10 mouse cellular contexts compared by ENCODE assay signal in genomic region chr1:105660015-105660414, GRCm38 (mm10). TPM values are rescaled to one million over a fixed set of nuclear protein-coding genes. Genes with fewer than 3 reads are reported as not detected.
DNase-seq lines count a peak whose midpoint lies in the region; ATAC-seq and TF ChIP-seq lines count a peak whose summit lies in the region.
"Had no signal": no experiment of that assay in that cellular context is flagged by ENCODE, and none has a peak within 500 bp of the region (broad histone marks: within the 10 kb centered on the region; RNA-seq: fewer than 3 reads in every experiment).

No protein-coding gene starts in this region.

- peak; percentile 83 for TF ChIP-seq RAD21 in CH12.LX (IDR thresholded peaks at IDR 0.05; ENCODE audit: low read depth, low read length)

- no peak overlapping the region for H3K27ac ChIP-seq in CH12.LX (ENCODE audit: insufficient read depth, low read depth)
- H3K27ac ChIP-seq: lung, embryonic 15.5 days; stomach, embryonic 15.5 days had no signal

- peak; percentile 33; the same call in 1 of the 2 replicates for ATAC-seq in megakaryocyte progenitor cell, adult 5-6 weeks (replicated peaks; ENCODE audit: poor library complexity)

- peak; percentile 52 for DNase-seq in adrenal gland, postnatal 10 days
- no peak for DNase-seq in adrenal gland, postnatal 4 days (ENCODE audit: low spot score in 2 of 2)
- peak; percentile 71 for DNase-seq in layer of hippocampus, adult 11-12 months (ENCODE audit: low spot score)
- no peak for DNase-seq in layer of hippocampus, postnatal 36 days
- peak; percentile 70 for DNase-seq in CH12.LX (ENCODE audit: extremely low read depth)
- DNase-seq in embryo, embryonic 10.5 days (ENCODE audit: low spot score): peak; percentile 78
- no peak for DNase-seq in spleen, adult 12 weeks (ENCODE audit: low spot score)

- H3K4me1 ChIP-seq in CH12.LX (ENCODE audit: control insufficient read depth in 1 of 2, insufficient read depth in 2 of 2): peaks cover 0 to 5% of the 10 kb centered on the region in 2 experiments; a peak in 1 of 4 replicates
- H3K4me1 ChIP-seq: lung, embryonic 15.5 days; stomach, embryonic 15.5 days had no signal

- in situ Hi-C loops in CH12.LX (cut with MboI; ENCODE audit: low pct_ligation_motif_present, low pct_unique_long_range_greater_than_20kb, low sequenced_read_pairs): no loop called here

- H3K36me3 ChIP-seq in CH12.LX (replicated peaks in 1 of 2; ENCODE audit: control insufficient read depth in 1 of 2, insufficient read depth in 1 of 2, low read length in 1 of 2): peaks cover 11 to 29% of the 10 kb centered on the region in 2 experiments
- H3K36me3 ChIP-seq: stomach, embryonic 15.5 days had no signal

- no peak for TF ChIP-seq POLR2A in CH12.LX (IDR thresholded peaks at IDR 0.05; ENCODE audit: low read depth, low read length)

- H3K4me2 ChIP-seq in CH12.LX (ENCODE audit: insufficient read depth, low read depth, poor library complexity, severe bottlenecking): no peak overlapping the region
- H3K4me2 ChIP-seq: lung, embryonic 15.5 days; stomach, embryonic 15.5 days had no signal

- no peak overlapping the region for H3K4me3 ChIP-seq in CH12.LX (replicated peaks in 1 of 3; ENCODE audit: low read depth in 2 of 3, low read length in 2 of 3, poor library complexity in 1 of 3)
- H3K4me3 ChIP-seq: lung, embryonic 15.5 days; stomach, embryonic 15.5 days had no signal

- peak; percentile 57 to 87 for TF ChIP-seq CTCF in CH12.LX (conservative IDR thresholded peaks at IDR 0.05 in 1 of 2, IDR thresholded peaks at IDR 0.05 in 1 of 2; ENCODE audit: low read depth in 2 of 2, low read length in 2 of 2)

- no peak for TF ChIP-seq EP300 in CH12.LX (IDR thresholded peaks at IDR 0.05; ENCODE audit: low read length)

- dilution Hi-C loops in CH12.LX (cut with MboI; ENCODE audit: extremely low pct_ligation_motif_present, extremely low pct_unique_long_range_greater_than_20kb, low sequenced_read_pairs): no loop called here

- H3K27me3 ChIP-seq in CH12.LX (replicated peaks): no peaks in the 10 kb centered on the region
- H3K27me3 ChIP-seq: lung, embryonic 15.5 days; stomach, embryonic 15.5 days had no signal

- H3K9me3 ChIP-seq in CH12.LX (replicated peaks; ENCODE audit: low read length): no peaks in the 10 kb centered on the region
- H3K9me3 ChIP-seq: lung, embryonic 15.5 days; stomach, embryonic 15.5 days had no signal

- H3K9ac ChIP-seq in CH12.LX (ENCODE audit: insufficient read depth, low read depth): no peak overlapping the region
- H3K9ac ChIP-seq: lung, embryonic 15.5 days; stomach, embryonic 15.5 days had no signal

- H3K79me2 ChIP-seq in CH12.LX (replicated peaks; ENCODE audit: control insufficient read depth, extremely low read depth, insufficient read depth, poor library complexity, severe bottlenecking): peaks cover 23% of the 10 kb centered on the region

TF ChIP-seq in CH12.LX, 34 proteins besides CTCF, POLR2A, EP300 and RAD21:
- peak; percentile 64 for TF ChIP-seq SMC3 (IDR thresholded peaks at IDR 0.05; ENCODE audit: low read depth, low read length)
- TF ChIP-seq IRF4 (IDR thresholded peaks at IDR 0.05; ENCODE audit: low read depth, low read length): 0 out of 2 replicates have a peak, but pooled peaks have one; percentile 19
- no peak for TF ChIP-seq HCFC1 (IDR thresholded peaks at IDR 0.05; ENCODE audit: low read depth, low read length)
- TF ChIP-seq ETS1 (conservative IDR thresholded peaks at IDR 0.05; ENCODE audit: low read depth, low read length): no peak
- TF ChIP-seq JUND (conservative IDR thresholded peaks at IDR 0.05; ENCODE audit: low read depth, low read length): 0 out of 2 replicates have a peak, but pooled peaks have one; percentile 16
- no peak for TF ChIP-seq MEF2A (IDR thresholded peaks at IDR 0.05; ENCODE audit: borderline replicate concordance, low read depth, low read length)
- TF ChIP-seq MAX (IDR thresholded peaks at IDR 0.05; ENCODE audit: low read length): no peak
- no peak for TF ChIP-seq RCOR1 (conservative IDR thresholded peaks at IDR 0.05; ENCODE audit: low read depth, low read length)

RNA-seq across cellular contexts. Expression of gene Pign, which starts 3.5 kb away (rescaled TPM):
- 10 to 100 TPM; 28.2 to 43.4 TPM for total RNA-seq in adrenal gland, postnatal 10 days (2021)
- 10 to 100 TPM; 44.1 to 54.4 TPM for total RNA-seq in adrenal gland, postnatal 4 days (2021)
- 10 to 100 TPM; 17.9 to 21.9 TPM for total RNA-seq in layer of hippocampus, postnatal 36 days (2021)
- total RNA-seq in CH12.LX (2012; rRNA removed) (39.9 and 59.9 TPM in 2 replicates), CH12.LX (2014; rRNA removed) (30.4 and 31.9 TPM in 2 replicates)
- 17.9 and 23.9 TPM in 2 replicates for polyA plus RNA-seq in CH12.LX (2012; ENCODE audit: insufficient read length, low read depth)
- total RNA-seq in megakaryocyte progenitor cell, adult 5-6 weeks (2015): 28.5 and 32.8 TPM in 2 replicates
- total RNA-seq in megakaryocyte progenitor cell, adult 5-6 weeks (2017): 32.9 and 73.1 TPM in 2 replicates

RNA-seq across cellular contexts. Expression of gene Relch, which starts 3.6 kb away (rescaled TPM):
- 10 to 100 TPM; 34.2 to 47.3 TPM for total RNA-seq in adrenal gland, postnatal 10 days (2021)
- 10 to 100 TPM; 65.1 to 65.2 TPM for total RNA-seq in adrenal gland, postnatal 4 days (2021)
- 100 to 1,000 TPM; 102 to 115 TPM for total RNA-seq in layer of hippocampus, postnatal 36 days (2021)
- total RNA-seq in CH12.LX (2012; rRNA removed): 23.1 and 25.3 TPM in 2 replicates
- total RNA-seq in CH12.LX (2014; rRNA removed): 25.9 and 28.5 TPM in 2 replicates
- polyA plus RNA-seq in CH12.LX (2012; ENCODE audit: insufficient read length, low read depth): 23.5 and 24.3 TPM in 2 replicates
- total RNA-seq in megakaryocyte progenitor cell, adult 5-6 weeks (2015): 55.3 and 63.4 TPM in 2 replicates
- 38.2 and 44.2 TPM in 2 replicates for total RNA-seq in megakaryocyte progenitor cell, adult 5-6 weeks (2017)

Comparison
In these comparisons a context has a peak if more than half of its experiments do, and no peak if none do; other contexts are left out.
1. DNase-seq: peak in adrenal gland, postnatal 10 days (single experiment), layer of hippocampus, adult 11-12 months (single experiment), CH12.LX (single experiment) and embryo, embryonic 10.5 days (single experiment); none in adrenal gland, postnatal 4 days (0 of 2), layer of hippocampus, postnatal 36 days (0 of 2) and spleen, adult 12 weeks (single experiment).